Mouse (Mus musculus): ENCODE data around the gene Olfr605. TPM values are rescaled to one million over a fixed set of nuclear protein-coding genes. Genes with fewer than 3 reads are reported as not detected.

Olfr605 gene
- not detected for polyA plus RNA-seq (2014; fragmentation: Illumina TruSeq; extraction: RNeasy Lipid Tissue Mini Kit (QIAGEN cat#74804); ENCODE audit: low read depth, low replicate concordance)

DNA sequence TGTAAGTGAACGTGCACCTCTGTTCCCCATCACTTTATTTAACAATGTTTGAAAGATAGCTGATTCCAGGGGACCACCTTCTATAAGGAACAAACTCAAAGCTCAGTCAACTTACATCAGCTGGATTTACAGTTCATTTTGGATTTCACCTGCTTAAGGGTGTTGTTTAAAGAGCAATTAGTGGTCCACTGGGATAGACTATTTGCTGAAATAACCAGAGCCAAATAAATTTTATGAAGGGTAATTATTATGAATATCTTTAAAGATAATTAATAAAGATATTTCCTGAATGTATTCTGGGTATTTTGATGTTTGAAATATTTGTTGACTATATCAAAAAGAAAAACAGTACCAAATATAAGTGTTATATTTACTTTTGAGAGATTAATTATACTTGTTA lies at the start of gene Olfr605:
TSS of gene Olfr605 (minus strand) at position 101 of the 400 bp plus-strand sequence.

DNA sequence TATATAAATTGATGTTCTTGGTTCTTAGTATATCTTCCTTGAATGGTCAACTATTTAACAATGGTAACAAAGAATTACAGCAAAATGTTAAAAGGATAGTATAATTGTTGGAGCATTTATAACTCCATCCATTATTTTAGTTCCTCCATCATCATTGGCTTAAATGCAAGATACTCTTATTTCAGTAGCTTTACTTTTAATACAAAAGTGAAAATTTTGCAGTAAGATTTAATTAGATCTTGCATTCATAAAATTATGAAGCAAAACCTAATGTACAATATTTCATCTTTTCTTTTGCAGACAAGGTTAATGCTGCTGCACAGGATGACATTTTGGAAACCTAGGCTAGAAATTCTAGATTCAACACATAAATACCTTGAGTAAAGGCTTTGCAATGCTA lies 24.3 kb upstream of the Olfr605 start, which contains the start of gene Olfr608:
TSS of gene Olfr608 (plus strand) at position 301 of the 400 bp plus-strand sequence.

DNA sequence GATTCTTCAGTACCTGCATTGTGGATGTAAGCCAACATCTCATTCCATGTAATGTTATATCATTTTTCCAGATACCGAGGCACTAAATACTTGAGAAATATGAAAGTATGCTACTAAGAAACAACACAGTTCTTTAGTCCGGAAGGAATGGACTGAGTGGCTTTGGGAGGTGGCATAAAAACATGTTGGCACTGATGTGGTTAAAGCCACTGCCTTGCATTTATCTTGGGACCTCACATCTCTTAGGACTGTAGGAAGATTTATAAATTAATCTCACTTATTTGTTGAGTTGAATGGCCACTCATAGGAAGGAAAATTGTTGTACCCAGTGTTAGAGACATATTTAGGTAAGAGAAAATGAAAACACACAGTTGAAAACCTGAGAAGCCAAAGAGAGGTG lies 3.5 kb upstream of the Olfr605 start, which contains the start of gene Olfr606:
TSS of gene Olfr606 (plus strand) at position 301 of the 400 bp plus-strand sequence.

DNA sequence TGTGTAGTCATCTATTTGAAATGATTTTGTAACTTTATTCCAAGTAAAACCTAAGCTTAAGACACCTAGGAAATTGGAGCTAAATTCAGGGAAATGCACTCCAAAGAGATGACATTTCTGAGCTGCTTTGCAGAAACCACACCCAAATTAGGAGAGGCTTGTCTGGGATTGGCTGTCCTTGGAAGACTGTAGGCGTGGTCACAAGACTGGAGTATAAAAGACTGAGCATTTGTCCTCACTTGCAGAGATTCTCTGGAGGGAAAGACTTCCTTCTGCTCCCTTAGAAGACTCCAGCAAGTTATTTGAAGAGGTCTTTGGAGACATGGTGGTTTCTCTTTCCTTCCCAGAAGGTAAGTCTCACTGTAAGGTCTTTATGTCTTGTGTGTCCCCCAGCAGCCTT lies 30.5 kb downstream of the Olfr605 start, which contains the start of gene Usp17lc:
TSS of gene Usp17lc (plus strand) at position 301 of the 400 bp plus-strand sequence.

Other genes starting within 250 kb of the Olfr605 start
- not detected for gene Olfr593, start 233.6 kb downstream of the Olfr605 start, polyA plus RNA-seq (2014; fragmentation: Illumina TruSeq; extraction: RNeasy Lipid Tissue Mini Kit (QIAGEN cat#74804); ENCODE audit: low read depth, low replicate concordance)
- gene Olfr594, start 228.4 kb downstream of the Olfr605 start, polyA plus RNA-seq (2014; fragmentation: Illumina TruSeq; extraction: RNeasy Lipid Tissue Mini Kit (QIAGEN cat#74804); ENCODE audit: low read depth, low replicate concordance) = not detected
- not detected for gene Usp17ld, start 192.9 kb downstream of the Olfr605 start, polyA plus RNA-seq (2014; fragmentation: Illumina TruSeq; extraction: RNeasy Lipid Tissue Mini Kit (QIAGEN cat#74804); ENCODE audit: low read depth, low replicate concordance)
- not detected for gene Olfr596, start 139.8 kb downstream of the Olfr605 start, polyA plus RNA-seq (2014; fragmentation: Illumina TruSeq; extraction: RNeasy Lipid Tissue Mini Kit (QIAGEN cat#74804); ENCODE audit: low read depth, low replicate concordance)
- gene Olfr597, start 129.1 kb downstream of the Olfr605 start, polyA plus RNA-seq (2014; fragmentation: Illumina TruSeq; extraction: RNeasy Lipid Tissue Mini Kit (QIAGEN cat#74804); ENCODE audit: low read depth, low replicate concordance) = not detected
- not detected for gene Olfr598, start 121.9 kb downstream of the Olfr605 start, polyA plus RNA-seq (2014; fragmentation: Illumina TruSeq; extraction: RNeasy Lipid Tissue Mini Kit (QIAGEN cat#74804); ENCODE audit: low read depth, low replicate concordance)
- not detected for gene Olfr599, start 109.5 kb downstream of the Olfr605 start, polyA plus RNA-seq (2014; fragmentation: Illumina TruSeq; extraction: RNeasy Lipid Tissue Mini Kit (QIAGEN cat#74804); ENCODE audit: low read depth, low replicate concordance)
- not detected for gene Olfr600, start 95.8 kb downstream of the Olfr605 start, polyA plus RNA-seq (2014; fragmentation: Illumina TruSeq; extraction: RNeasy Lipid Tissue Mini Kit (QIAGEN cat#74804); ENCODE audit: low read depth, low replicate concordance)
- gene Olfr601, start 82.8 kb downstream of the Olfr605 start, polyA plus RNA-seq (2014; fragmentation: Illumina TruSeq; extraction: RNeasy Lipid Tissue Mini Kit (QIAGEN cat#74804); ENCODE audit: low read depth, low replicate concordance) = not detected
- gene Olfr603, start 59.3 kb downstream of the Olfr605 start, polyA plus RNA-seq (2014; fragmentation: Illumina TruSeq; extraction: RNeasy Lipid Tissue Mini Kit (QIAGEN cat#74804); ENCODE audit: low read depth, low replicate concordance) = not detected
- gene Usp17lc, start 30.4 kb downstream of the Olfr605 start, polyA plus RNA-seq (2014; fragmentation: Illumina TruSeq; extraction: RNeasy Lipid Tissue Mini Kit (QIAGEN cat#74804); ENCODE audit: low read depth, low replicate concordance) = not detected
- gene Olfr606, start 3.6 kb upstream of the Olfr605 start, polyA plus RNA-seq (2014; fragmentation: Illumina TruSeq; extraction: RNeasy Lipid Tissue Mini Kit (QIAGEN cat#74804); ENCODE audit: low read depth, low replicate concordance) = not detected
- gene Olfr607, start 18.7 kb upstream of the Olfr605 start, polyA plus RNA-seq (2014; fragmentation: Illumina TruSeq; extraction: RNeasy Lipid Tissue Mini Kit (QIAGEN cat#74804); ENCODE audit: low read depth, low replicate concordance) = not detected
- not detected for gene Olfr608, start 24.4 kb upstream of the Olfr605 start, polyA plus RNA-seq (2014; fragmentation: Illumina TruSeq; extraction: RNeasy Lipid Tissue Mini Kit (QIAGEN cat#74804); ENCODE audit: low read depth, low replicate concordance)
- not detected for gene Olfr609, start 52.6 kb upstream of the Olfr605 start, polyA plus RNA-seq (2014; fragmentation: Illumina TruSeq; extraction: RNeasy Lipid Tissue Mini Kit (QIAGEN cat#74804); ENCODE audit: low read depth, low replicate concordance)
- gene Olfr610, start 66.7 kb upstream of the Olfr605 start, polyA plus RNA-seq (2014; fragmentation: Illumina TruSeq; extraction: RNeasy Lipid Tissue Mini Kit (QIAGEN cat#74804); ENCODE audit: low read depth, low replicate concordance) = not detected
- not detected for gene Olfr611, start 75.4 kb upstream of the Olfr605 start, polyA plus RNA-seq (2014; fragmentation: Illumina TruSeq; extraction: RNeasy Lipid Tissue Mini Kit (QIAGEN cat#74804); ENCODE audit: low read depth, low replicate concordance)
- not detected for gene Olfr612, start 97.3 kb upstream of the Olfr605 start, polyA plus RNA-seq (2014; fragmentation: Illumina TruSeq; extraction: RNeasy Lipid Tissue Mini Kit (QIAGEN cat#74804); ENCODE audit: low read depth, low replicate concordance)
- not detected for gene Olfr613, start 102.6 kb upstream of the Olfr605 start, polyA plus RNA-seq (2014; fragmentation: Illumina TruSeq; extraction: RNeasy Lipid Tissue Mini Kit (QIAGEN cat#74804); ENCODE audit: low read depth, low replicate concordance)
- not detected for gene Olfr615, start 110.6 kb upstream of the Olfr605 start, polyA plus RNA-seq (2014; fragmentation: Illumina TruSeq; extraction: RNeasy Lipid Tissue Mini Kit (QIAGEN cat#74804); ENCODE audit: low read depth, low replicate concordance)
- not detected for gene Olfr616, start 123.7 kb upstream of the Olfr605 start, polyA plus RNA-seq (2014; fragmentation: Illumina TruSeq; extraction: RNeasy Lipid Tissue Mini Kit (QIAGEN cat#74804); ENCODE audit: low read depth, low replicate concordance)
- gene Olfr617, start 127.6 kb upstream of the Olfr605 start, polyA plus RNA-seq (2014; fragmentation: Illumina TruSeq; extraction: RNeasy Lipid Tissue Mini Kit (QIAGEN cat#74804); ENCODE audit: low read depth, low replicate concordance) = not detected
- not detected for gene Olfr618, start 144.7 kb upstream of the Olfr605 start, polyA plus RNA-seq (2014; fragmentation: Illumina TruSeq; extraction: RNeasy Lipid Tissue Mini Kit (QIAGEN cat#74804); ENCODE audit: low read depth, low replicate concordance)
- gene Olfr619, start 155.1 kb upstream of the Olfr605 start, polyA plus RNA-seq (2014; fragmentation: Illumina TruSeq; extraction: RNeasy Lipid Tissue Mini Kit (QIAGEN cat#74804); ENCODE audit: low read depth, low replicate concordance) = not detected
- not detected for gene Olfr620, start 167.1 kb upstream of the Olfr605 start, polyA plus RNA-seq (2014; fragmentation: Illumina TruSeq; extraction: RNeasy Lipid Tissue Mini Kit (QIAGEN cat#74804); ENCODE audit: low read depth, low replicate concordance)
- gene Olfr622, start 197.3 kb upstream of the Olfr605 start, polyA plus RNA-seq (2014; fragmentation: Illumina TruSeq; extraction: RNeasy Lipid Tissue Mini Kit (QIAGEN cat#74804); ENCODE audit: low read depth, low replicate concordance) = not detected
- not detected for gene Olfr623, start 218.3 kb upstream of the Olfr605 start, polyA plus RNA-seq (2014; fragmentation: Illumina TruSeq; extraction: RNeasy Lipid Tissue Mini Kit (QIAGEN cat#74804); ENCODE audit: low read depth, low replicate concordance)
- not detected for gene Olfr624, start 225.8 kb upstream of the Olfr605 start, polyA plus RNA-seq (2014; fragmentation: Illumina TruSeq; extraction: RNeasy Lipid Tissue Mini Kit (QIAGEN cat#74804); ENCODE audit: low read depth, low replicate concordance)
- gene Olfr625-ps1, start 237.3 kb upstream of the Olfr605 start, polyA plus RNA-seq (2014; fragmentation: Illumina TruSeq; extraction: RNeasy Lipid Tissue Mini Kit (QIAGEN cat#74804); ENCODE audit: low read depth, low replicate concordance) = not detected